Mouse (Mus musculus) forebrain, postnatal 0 days (tissue): ENCODE measurements around the gene Rhcg. TPM values are rescaled to one million over a fixed set of nuclear protein-coding genes. Genes with fewer than 3 reads are reported as not detected.
A peak's percentile ranks its signal among the peaks of the same experiment; 100 is the strongest.

Experiments used
- ATAC-seq: fragments of 200-750 bp; cut with Nextera tagmentation; 2 replicates; pipeline ENCODE4 v1.8.0; 2017; ENCODE audit warnings: mild to moderate bottlenecking, moderate library complexity
- DNase-seq: peaks from one replicate; pipeline ENCODE4 v3.0.0-alpha.2; 2015
- H3K27ac ChIP-seq: fragments of 300-500 bp; sonication (generic); 2 replicates; pipeline ENCODE4 v1.5.1; 2014; ENCODE audit warnings: low read depth, mild to moderate bottlenecking, antibody characterized with exemption, low read length, moderate library complexity, mixed read lengths
- H3K27me3 ChIP-seq: fragments of 300-500 bp; sonication (generic); 2 replicates; pipeline ENCODE4 v1.6.1; 2014; ENCODE audit warnings: mild to moderate bottlenecking, low read length, mixed read lengths; ENCODE audit not compliant: insufficient read depth
- H3K36me3 ChIP-seq: fragments of 300-500 bp; sonication (generic); 2 replicates; pipeline ENCODE4 v1.6.1; 2014; ENCODE audit warnings: mild to moderate bottlenecking, moderate library complexity; ENCODE audit not compliant: insufficient read depth
- H3K4me1 ChIP-seq: fragments of 300-500 bp; sonication (generic); 2 replicates; pipeline ENCODE4 v1.6.1; 2014; ENCODE audit warnings: antibody characterized with exemption; ENCODE audit not compliant: insufficient read depth
- H3K4me2 ChIP-seq: fragments of 300-500 bp; sonication (generic); 2 replicates; pipeline ENCODE4 v1.6.1; 2014; ENCODE audit warnings: low read depth, mild to moderate bottlenecking, moderate library complexity
- H3K4me3 ChIP-seq: fragments of 300-500 bp; sonication (generic); 2 replicates; pipeline ENCODE4 v1.5.1; 2014; ENCODE audit warnings: low read depth, low read length, mixed read lengths
- H3K9ac ChIP-seq: fragments of 300-500 bp; sonication (generic); 2 replicates; pipeline ENCODE4 v1.6.1; 2014; ENCODE audit warnings: mild to moderate bottlenecking
- H3K9me3 ChIP-seq: fragments of 300-500 bp; sonication (generic); 2 replicates; pipeline ENCODE4 v1.6.1; 2016; ENCODE audit warnings: low read length
- CTCF ChIP-seq: sonication (generic); IDR thresholded peaks from 2 replicates; pipeline ENCODE4 v1.5.1; 2016; ENCODE audit warnings: antibody characterized with exemption, control low read depth, low read depth
- WGBS: fragments of 180-500 bp; shearing (Covaris S2); extraction: QIAGEN DNeasy Blood & Tissue Kit; methylation state at CpG from one replicate; pipeline ENCODE4 v1.1.7; 2014; 5-methylcytosine and 5-hydroxymethylcytosine counted together
- polyA plus RNA-seq: library from polyadenylated mRNA; unstranded; fragments of >200 nt; fragmentation: Nextera tagmentation; extraction: Ambion mirVana; gene quantifications from 2 replicates; pipeline ENCODE4 v1.2.1, GENCODE M21; 2015
- total RNA-seq: library from RNA; depleted of rRNA; stranded (reverse); fragments of >200 nt; gene quantifications from 2 replicates; pipeline ENCODE4 v1.2.3, GENCODE M21; 2014

Rhcg gene
- total and polyA plus RNA-seq, 2 experiments from 2014 or later: 2.0 to 4.3 TPM

DNA sequence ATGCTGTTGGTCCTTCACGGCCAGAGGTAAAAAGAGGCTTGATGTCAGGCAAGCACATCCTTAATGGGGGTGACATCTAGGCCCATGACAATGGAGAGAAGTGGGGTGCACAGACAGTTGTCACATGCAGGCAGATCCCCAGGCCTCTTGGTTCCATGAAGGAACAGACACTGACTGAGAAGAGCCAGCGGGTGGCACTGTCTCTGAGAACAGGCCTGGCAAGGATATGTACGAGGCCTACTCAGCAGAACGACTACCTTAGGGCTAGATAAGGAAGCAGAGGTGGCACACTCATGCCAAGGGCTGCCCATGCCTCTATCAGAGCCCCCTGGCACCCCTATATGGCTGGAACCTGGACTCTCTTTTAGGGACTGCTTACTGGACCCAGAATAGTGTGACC lies 2.0 kb upstream of the Rhcg start:
- H3K4me3 ChIP-seq: no peak overlapping the region
- H3K4me2 ChIP-seq: no peak overlapping the region
- H3K9me3 ChIP-seq: no peaks in the 10 kb centered on the region
- TF ChIP-seq CTCF: peak; percentile 39
- no peak overlapping the region for H3K9ac ChIP-seq
- no peak overlapping the region for H3K27ac ChIP-seq
- no peaks in the 10 kb centered on the region for H3K36me3 ChIP-seq
- WGBS: 70% methylated on average over 4 of the region's 4 CpGs
- H3K4me1 ChIP-seq: no peaks in the 10 kb centered on the region
- DNase-seq (no peak), ATAC-seq (no peak)
- peaks cover 6% of the 10 kb centered on the region; the same call in 1 of the 2 replicates for H3K27me3 ChIP-seq

DNA sequence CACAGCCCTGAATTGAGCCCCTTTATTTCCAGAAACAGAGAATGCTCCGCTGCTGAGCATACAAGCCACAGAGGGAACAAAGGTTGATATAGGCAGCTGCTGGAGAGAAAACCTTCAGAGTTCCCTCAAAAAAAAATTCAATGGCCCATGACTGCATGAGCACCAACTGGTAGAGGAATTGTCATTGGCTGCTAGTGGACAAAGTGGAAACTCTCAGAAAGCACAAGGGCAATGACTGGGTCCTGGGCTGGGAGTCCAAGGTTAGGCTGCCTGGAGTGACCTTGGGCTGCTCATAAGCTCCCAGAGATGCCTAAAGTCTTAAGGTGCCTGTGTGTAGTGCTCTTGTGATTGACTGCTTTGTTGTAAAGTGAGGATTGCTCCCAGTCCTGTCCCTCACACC lies 1.5 kb downstream of the Rhcg start:
- H3K9me3 ChIP-seq: no peaks in the 10 kb centered on the region
- no peak for TF ChIP-seq CTCF
- H3K4me1 ChIP-seq: no peaks in the 10 kb centered on the region
- no peak for ATAC-seq
- no peaks in the 10 kb centered on the region for H3K36me3 ChIP-seq
- no peak overlapping the region for H3K4me3 ChIP-seq
- H3K27ac ChIP-seq: no peak overlapping the region
- H3K9ac ChIP-seq: no peak overlapping the region
- peaks cover 6% of the 10 kb centered on the region; the same call in 1 of the 2 replicates for H3K27me3 ChIP-seq
- DNase-seq: no peak
- WGBS: 18% methylated on average over 1 of the region's 1 CpGs
- H3K4me2 ChIP-seq: no peak overlapping the region

DNA sequence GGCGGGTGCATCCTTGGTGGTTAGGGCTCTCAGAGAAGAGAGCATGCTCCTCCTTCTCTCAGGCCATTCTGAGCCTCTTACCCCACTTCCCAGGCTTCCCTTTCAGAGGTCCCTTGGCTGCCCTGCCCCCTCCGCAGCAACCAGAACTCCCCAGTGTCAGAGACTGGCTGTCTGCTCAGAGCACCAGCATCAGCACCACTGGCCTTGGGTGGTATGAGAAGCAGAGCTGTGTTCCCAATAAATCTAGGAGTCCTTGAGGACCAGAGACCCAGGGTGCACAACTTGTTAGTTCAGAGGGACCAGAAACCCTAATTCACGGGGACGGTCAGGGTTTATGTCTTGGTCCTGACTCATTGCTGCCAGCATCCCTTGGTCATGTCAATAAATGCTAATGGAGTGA lies 2.4 kb downstream of the Rhcg start:
- H3K4me1 ChIP-seq: no peaks in the 10 kb centered on the region
- no peak overlapping the region for H3K9ac ChIP-seq
- H3K4me2 ChIP-seq: no peak overlapping the region
- H3K4me3 ChIP-seq: no peak overlapping the region
- no peak overlapping the region for H3K27ac ChIP-seq
- TF ChIP-seq CTCF: no peak
- H3K36me3 ChIP-seq: no peaks in the 10 kb centered on the region
- no peak for DNase-seq
- H3K9me3 ChIP-seq: no peaks in the 10 kb centered on the region
- WGBS: 84% methylated on average over 4 of the region's 4 CpGs
- ATAC-seq: no peak
- peaks cover 6% of the 10 kb centered on the region; the same call in 1 of the 2 replicates for H3K27me3 ChIP-seq

DNA sequence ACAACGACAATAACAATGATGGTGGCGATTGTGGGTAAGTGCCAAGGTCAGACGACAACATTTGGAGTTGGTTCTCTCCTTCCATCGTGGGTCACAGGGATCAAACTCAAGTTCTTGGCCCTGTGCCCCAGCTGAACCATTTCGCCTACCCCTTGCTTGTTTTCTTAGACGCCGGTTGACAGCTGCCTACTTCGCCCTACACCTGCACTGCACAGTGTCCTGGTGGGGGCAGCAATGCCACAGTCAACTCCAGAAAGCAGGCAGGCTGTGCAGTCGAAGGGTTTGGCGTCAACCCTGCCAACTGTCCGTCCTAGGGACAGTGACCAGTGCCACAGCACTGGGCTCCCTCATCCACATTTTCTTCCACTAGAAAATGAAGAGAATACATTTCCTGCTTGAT lies 4.1 kb downstream of the Rhcg start:
- 65% methylated on average over 11 of the region's 11 CpGs for WGBS
- no peaks in the 10 kb centered on the region for H3K4me1 ChIP-seq

DNA sequence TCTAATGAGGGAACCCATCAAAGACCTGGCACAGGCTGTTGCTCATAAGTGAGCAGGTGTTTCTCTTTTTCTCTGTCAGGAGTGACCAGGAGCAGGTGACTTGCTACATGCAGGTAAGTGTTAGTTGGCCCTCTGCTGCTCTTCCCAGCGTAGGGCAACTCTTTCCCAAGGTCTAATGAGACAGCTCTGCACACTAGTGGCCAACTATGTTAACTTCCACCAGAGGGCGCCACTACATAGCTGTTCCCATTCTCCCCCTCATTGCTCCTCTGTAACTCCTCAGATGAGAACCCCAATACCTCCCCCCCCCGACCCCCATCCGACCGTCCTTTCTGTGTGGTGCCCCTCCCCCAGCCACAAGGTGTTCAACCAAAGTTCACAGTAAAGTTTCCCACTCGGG lies 4.7 kb downstream of the Rhcg start:
- TF ChIP-seq CTCF: peak; percentile 77
- peak; percentile 76 for ATAC-seq

More for the DNA sequence above, 4.1 kb downstream of the Rhcg start:
- Histone ChIP-seq H3K9ac (no peak overlapping the region), H3K36me3 (no peaks in the 10 kb centered on the region), H3K4me3 (no peak overlapping the region), H3K4me2 (no peak overlapping the region), H3K9me3 (no peaks in the 10 kb centered on the region), H3K27ac (no peak overlapping the region), H3K27me3 (peaks cover 6% of the 10 kb centered on the region; the same call in 1 of the 2 replicates)
- DNase-seq (no peak), ATAC-seq (no peak)
- TF ChIP-seq CTCF: 0 out of 2 replicates have a peak, but pooled peaks have one; percentile 12

DNA sequence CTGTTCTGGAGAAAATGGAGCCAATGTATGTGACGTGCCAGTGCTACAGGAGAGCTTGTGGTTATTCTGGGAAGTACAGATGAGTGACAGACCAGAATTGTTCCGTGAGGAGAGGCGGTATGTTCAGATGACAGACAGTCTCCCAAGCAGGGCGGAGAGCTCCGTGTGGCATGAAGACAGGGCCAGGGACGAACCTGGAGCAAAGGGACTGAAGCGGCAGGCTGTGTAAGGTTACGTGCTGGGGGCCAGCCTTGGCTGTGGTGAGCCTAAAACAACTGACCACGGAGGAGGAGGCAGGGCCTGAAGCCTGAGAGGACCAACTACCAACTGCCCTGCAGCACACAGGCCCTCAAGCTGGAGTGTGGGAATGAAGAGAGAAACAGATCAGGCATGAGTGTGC lies 5.6 kb downstream of the Rhcg start:
- no peak overlapping the region for H3K27ac ChIP-seq
- no peak overlapping the region for H3K4me2 ChIP-seq
- peak; percentile 22 for DNase-seq
- no peak overlapping the region for H3K4me3 ChIP-seq
- no peak for TF ChIP-seq CTCF
- H3K4me1 ChIP-seq: peaks cover 6% of the 10 kb centered on the region; the same call in 1 of the 2 replicates
- H3K36me3 ChIP-seq: no peaks in the 10 kb centered on the region
- 61% methylated on average over 9 of the region's 9 CpGs for WGBS
- H3K9me3 ChIP-seq: no peaks in the 10 kb centered on the region
- H3K9ac ChIP-seq: no peak overlapping the region
- no peaks in the 10 kb centered on the region for H3K27me3 ChIP-seq
- ATAC-seq: no peak

More for the DNA sequence above, 4.7 kb downstream of the Rhcg start:
- no peak overlapping the region for H3K4me2 ChIP-seq
- no peak overlapping the region for H3K27ac ChIP-seq
- H3K4me1 ChIP-seq: 0 out of 2 replicates have a peak, but pooled peaks cover under 1% of the 10 kb centered on the region
- peaks cover 5% of the 10 kb centered on the region; the same call in 1 of the 2 replicates for H3K27me3 ChIP-seq
- no peaks in the 10 kb centered on the region for H3K36me3 ChIP-seq
- H3K9me3 ChIP-seq: no peaks in the 10 kb centered on the region
- 11% methylated on average over 6 of the region's 6 CpGs for WGBS
- H3K9ac ChIP-seq: no peak overlapping the region
- DNase-seq: peak; percentile 70
- no peak overlapping the region for H3K4me3 ChIP-seq

DNA sequence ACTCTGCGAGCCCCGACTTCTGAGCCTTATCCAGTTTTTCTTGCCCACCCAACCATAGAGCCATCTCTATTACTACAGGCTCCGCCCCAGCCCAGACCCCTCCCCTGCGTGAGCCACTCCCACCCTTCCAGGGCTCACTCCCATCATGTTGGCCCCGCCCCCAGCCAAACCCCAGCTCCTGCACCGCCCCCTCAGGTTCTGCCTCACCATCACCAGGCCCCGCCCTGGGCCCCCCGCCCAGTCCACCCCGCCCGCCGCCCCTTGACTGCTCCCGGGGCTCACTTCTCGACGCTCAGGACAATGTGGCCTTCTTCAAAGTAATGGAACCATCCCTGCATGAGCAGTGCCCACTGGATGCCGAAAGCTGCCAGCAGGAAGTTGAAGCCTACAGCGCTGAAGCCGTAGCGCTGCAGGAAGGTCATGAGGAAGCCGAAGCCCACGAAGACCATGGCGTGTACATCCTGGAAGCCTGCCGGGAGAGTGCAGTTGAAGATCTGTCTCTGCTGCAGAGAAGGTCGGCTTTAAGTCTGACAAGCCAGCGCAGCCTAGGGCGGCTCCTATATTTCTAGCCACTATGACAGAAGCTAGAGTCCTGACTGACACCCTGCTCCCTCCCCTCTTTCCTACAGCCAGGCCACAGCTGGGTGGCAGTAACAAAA lies 10.1 kb downstream of the Rhcg start:
- no peak overlapping the region for H3K9ac ChIP-seq

More for the DNA sequence above, 10.1 kb downstream of the Rhcg start:
- Histone ChIP-seq H3K4me2 (peak overlapping the region; percentile 63), H3K4me3 (peak overlapping the region; percentile 35), H3K4me1 (peaks cover 6% of the 10 kb centered on the region; the same call in 1 of the 2 replicates), H3K36me3 (no peaks in the 10 kb centered on the region), H3K27me3 (no peaks in the 10 kb centered on the region), H3K9me3 (no peaks in the 10 kb centered on the region), H3K27ac (no peak overlapping the region)
- WGBS: 4% methylated on average over 25 of the region's 25 CpGs
- ATAC-seq: peak; percentile 80
- peak; percentile 59 for DNase-seq
- TF ChIP-seq CTCF: no peak
